9 mouse cellular contexts compared by ENCODE assay signal in the genomic region with DNA sequence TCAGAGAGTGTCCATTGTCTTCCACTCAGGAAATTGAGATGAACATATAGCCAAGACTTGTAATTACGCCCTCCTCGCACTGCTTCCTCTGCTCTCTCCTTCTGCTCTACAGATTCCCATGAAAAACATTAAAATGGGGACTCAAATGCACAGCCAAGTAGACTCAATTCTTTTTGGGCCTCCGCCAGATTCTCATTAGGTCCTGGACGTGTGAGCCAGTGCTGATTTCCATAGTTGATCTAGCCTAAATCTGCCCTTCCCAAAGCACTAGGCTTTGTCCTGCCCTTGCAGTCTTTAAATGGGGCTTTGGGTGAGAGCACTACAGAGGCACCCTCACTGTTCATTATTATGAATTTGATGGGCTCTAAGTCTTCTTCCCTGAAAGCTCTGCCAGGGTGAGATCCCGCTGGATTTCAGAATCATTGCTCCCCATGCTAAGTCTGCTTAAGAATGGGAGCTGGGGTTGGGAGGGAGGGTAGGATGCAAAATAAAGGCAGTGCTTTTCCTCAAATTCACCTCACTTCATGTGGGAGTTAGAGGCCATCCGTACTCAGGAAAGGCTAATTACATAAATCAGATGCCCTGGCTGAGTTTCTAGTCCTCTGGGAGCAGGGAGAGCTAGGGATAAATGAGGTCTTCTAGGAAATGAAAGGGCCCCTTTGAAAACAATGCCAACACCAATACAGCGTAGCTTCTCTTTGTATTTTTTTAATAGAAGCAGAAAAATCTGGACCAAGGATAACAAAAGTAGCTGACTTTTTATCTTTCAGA. TPM values are rescaled to one million over a fixed set of nuclear protein-coding genes. Genes with fewer than 3 reads are reported as not detected.
DNase-seq lines count a peak whose midpoint lies in the region; ATAC-seq and TF ChIP-seq lines count a peak whose summit lies in the region.
"Had no signal": no experiment of that assay in that cellular context is flagged by ENCODE, and none has a peak within 500 bp of the region (broad histone marks: within the 10 kb centered on the region; RNA-seq: fewer than 3 reads in every experiment).

No protein-coding gene starts in this region.

- H3K27ac ChIP-seq in kidney, adult 2 months (ENCODE audit: insufficient read depth, low read depth, low read length), result no peak overlapping the region
- peak overlapping the region; percentile 83 for H3K27ac ChIP-seq in forebrain, embryonic 14.5 days (ENCODE audit: low read depth, low read length)
- no peak overlapping the region for H3K27ac ChIP-seq in liver, embryonic 12.5 days
- H3K27ac ChIP-seq: liver, embryonic 13.5 days had no signal

- H3K9me3 ChIP-seq in forebrain, embryonic 14.5 days (replicated peaks; ENCODE audit: control insufficient read depth, low read length), result no peaks in the 10 kb centered on the region
- no peaks in the 10 kb centered on the region for H3K9me3 ChIP-seq in liver, embryonic 12.5 days (replicated peaks)
- H3K9me3 ChIP-seq: liver, embryonic 13.5 days had no signal

- no peaks in the 10 kb centered on the region for H3K4me1 ChIP-seq in kidney, adult 2 months (ENCODE audit: control insufficient read depth, insufficient read depth, low read length)
- H3K4me1 ChIP-seq in forebrain, embryonic 14.5 days (ENCODE audit: control insufficient read depth, insufficient read depth, low read length), result peaks cover 58% of the 10 kb centered on the region
- H3K4me1 ChIP-seq in liver, embryonic 12.5 days, result no peaks in the 10 kb centered on the region
- H3K4me1 ChIP-seq: liver, embryonic 13.5 days had no signal

- peak; percentile 52 for DNase-seq in kidney, adult 2 months
- no peak for DNase-seq in kidney, adult 18-20 months
- DNase-seq in brain, embryonic 18.5 days (ENCODE audit: low read depth, low spot score), result peak; percentile 74
- DNase-seq in forebrain, embryonic 14.5 days (ENCODE audit: low spot score), result peak; percentile 96
- DNase-seq in kidney, postnatal 36 days, result peak; percentile 19 to 29
- no peak for DNase-seq in urinary bladder, postnatal 36 days (ENCODE audit: low spot score in 2 of 2)
- DNase-seq: liver, embryonic 13.5 days had no signal

- no peak overlapping the region for H3K4me3 ChIP-seq in kidney, adult 2 months (ENCODE audit: insufficient read depth, low read depth, low read length)
- H3K4me3 ChIP-seq in forebrain, embryonic 14.5 days (ENCODE audit: low read depth, low read length), result no peak overlapping the region
- H3K4me3 ChIP-seq in liver, embryonic 12.5 days, result no peak overlapping the region
- H3K4me3 ChIP-seq: liver, embryonic 13.5 days had no signal

- no peak for TF ChIP-seq POLR2A in kidney, adult 2 months (IDR thresholded peaks at IDR 0.05; ENCODE audit: low read depth, low read length)

- H3K36me3 ChIP-seq in kidney, adult 2 months (ENCODE audit: control insufficient read depth, insufficient read depth, low read length), result no peaks in the 10 kb centered on the region
- no peaks in the 10 kb centered on the region for H3K36me3 ChIP-seq in forebrain, embryonic 14.5 days (ENCODE audit: control insufficient read depth, insufficient read depth, low read length)
- H3K36me3 ChIP-seq in liver, embryonic 12.5 days, result no peaks in the 10 kb centered on the region
- H3K36me3 ChIP-seq: liver, embryonic 13.5 days had no signal

- no peaks in the 10 kb centered on the region; the same call in 1 of the 2 replicates for H3K27me3 ChIP-seq in kidney, adult 2 months (replicated peaks; ENCODE audit: control insufficient read depth, insufficient read depth, low read length)
- H3K27me3 ChIP-seq in forebrain, embryonic 14.5 days (replicated peaks; ENCODE audit: control insufficient read depth, insufficient read depth, low read length), result no peaks in the 10 kb centered on the region
- H3K27me3 ChIP-seq in liver, embryonic 12.5 days (replicated peaks), result no peaks in the 10 kb centered on the region
- H3K27me3 ChIP-seq: liver, embryonic 13.5 days had no signal

- no peak overlapping the region; the same call in 1 of the 2 replicates for H3K4me2 ChIP-seq in forebrain, embryonic 14.5 days (ENCODE audit: low read length)
- H3K4me2 ChIP-seq in liver, embryonic 12.5 days, result no peak overlapping the region
- H3K4me2 ChIP-seq: liver, embryonic 13.5 days had no signal

- peak; percentile 91 for ATAC-seq in forebrain, embryonic 14.5 days
- no peak for ATAC-seq in liver, embryonic 12.5 days
- no peak for ATAC-seq in megakaryocyte-erythroid progenitor cell, adult 5-6 weeks (replicated peaks; ENCODE audit: low FRiP score, low TSS enrichment, poor library complexity, severe bottlenecking)

- WGBS in kidney, adult 2 months, result 52% methylated on average over 7 of the region's 7 CpGs
- 5% methylated on average over 7 of the region's 7 CpGs for WGBS in forebrain, embryonic 14.5 days
- 59% methylated on average over 7 of the region's 7 CpGs for WGBS in liver, embryonic 12.5 days (ENCODE audit: insufficient replicate concordance)

- H3K9ac ChIP-seq in forebrain, embryonic 14.5 days (ENCODE audit: low read length), result no peak overlapping the region
- H3K9ac ChIP-seq in liver, embryonic 12.5 days, result no peak overlapping the region
- H3K9ac ChIP-seq: liver, embryonic 13.5 days had no signal

- no peak for TF ChIP-seq CTCF in kidney, adult 2 months (conservative IDR thresholded peaks at IDR 0.05; ENCODE audit: insufficient read depth, insufficient read length, low read depth, low read length)

RNA-seq across cellular contexts. Expression of a gene that starts 32.3 kb away (rescaled TPM):
- 1.6 TPM in 2 replicates for polyA plus RNA-seq in kidney, adult 2 months (2012; rRNA removed)
- polyA plus RNA-seq in forebrain, embryonic 14.5 days (2014; fragmentation: Nextera tagmentation; extraction: Ambion mirVana), result 532 and 624 TPM in 2 replicates
- polyA plus RNA-seq in liver, embryonic 12.5 days (2016; fragmentation: Nextera tagmentation; extraction: Ambion mirVana), result 59.8 and 89.1 TPM in 2 replicates
- total RNA-seq in megakaryocyte-erythroid progenitor cell, adult 5-6 weeks (2014; fragmentation: Nextera tagmentation), result not detected in 2 replicates
- 1.8 TPM in 1 of 2 replicates, not detected in the other for total RNA-seq in megakaryocyte-erythroid progenitor cell, adult 5-6 weeks (2017)

Comparison
In these comparisons a context has a peak if more than half of its experiments do, and no peak if none do; other contexts are left out.
1. DNase-seq: peak in kidney, adult 2 months (single experiment), brain, embryonic 18.5 days (single experiment), forebrain, embryonic 14.5 days (single experiment) and kidney, postnatal 36 days (2 of 2); none in kidney, adult 18-20 months (single experiment) and urinary bladder, postnatal 36 days (0 of 2).
2. RNA of a gene that starts 32.3 kb away (polyA plus RNA-seq): 532 to 624 TPM in forebrain, embryonic 14.5 days and 59.8 to 89.1 TPM in liver, embryonic 12.5 days; 1.6 TPM in kidney, adult 2 months; every median in the first group is over 10 times any median in the second.